Mouse (Mus musculus): Measurements from ENCODE around the gene Ctnna2. TPM values are rescaled to one million over a fixed set of nuclear protein-coding genes. Genes with fewer than 3 reads are reported as not detected.

Ctnna2 gene
- polyA plus RNA-seq, 1 experiment from 2014 or later, result 1.2 TPM

GRCm38 (mm10) chr6:77013194-77013593 lies 966.3 kb downstream of the Ctnna2 start:
- WGBS, result 74% methylated on average over 2 of the region's 2 CpGs
- Histone ChIP-seq H3K27ac (ENCODE audit: low read length) (no peak overlapping the region), H3K9ac (ENCODE audit: low read length) (no peak overlapping the region), H3K27me3 (ENCODE audit: control insufficient read depth, insufficient read depth, low read length) (no peaks in the 10 kb centered on the region), H3K4me3 (ENCODE audit: low read length) (no peak overlapping the region), H3K4me1 (ENCODE audit: control insufficient read depth, insufficient read depth, low read length) (no peaks in the 10 kb centered on the region), H3K4me2 (ENCODE audit: low read depth, low read length) (no peak overlapping the region), H3K36me3 (ENCODE audit: control insufficient read depth, insufficient read depth) (no peaks in the 10 kb centered on the region), H3K9me3 (replicated peaks; ENCODE audit: control insufficient read depth, low read length) (no peaks in the 10 kb centered on the region)
- no peak for ATAC-seq (replicated peaks; ENCODE audit: extremely low read depth, insufficient read depth, low FRiP score)

- no peak overlapping the region for H3K9ac ChIP-seq (ENCODE audit: low read length)
- H3K4me2 ChIP-seq (ENCODE audit: low read depth, low read length), result no peak overlapping the region
- no peaks in the 10 kb centered on the region for H3K27me3 ChIP-seq (ENCODE audit: control insufficient read depth, insufficient read depth, low read length)
- ATAC-seq (replicated peaks; ENCODE audit: extremely low read depth, insufficient read depth, low FRiP score), result no peak
- H3K9me3 ChIP-seq (replicated peaks; ENCODE audit: control insufficient read depth, low read length), result no peaks in the 10 kb centered on the region
- WGBS, result 83% methylated on average over 1 of the region's 1 CpGs
- no peak overlapping the region for H3K27ac ChIP-seq (ENCODE audit: low read length)
- no peak overlapping the region for H3K4me3 ChIP-seq (ENCODE audit: low read length)
- no peaks in the 10 kb centered on the region for H3K4me1 ChIP-seq (ENCODE audit: control insufficient read depth, insufficient read depth, low read length)
- H3K36me3 ChIP-seq (ENCODE audit: control insufficient read depth, insufficient read depth), result no peaks in the 10 kb centered on the region
Observed at GRCm38 (mm10) chr6:77011001-77011400, 968.5 kb downstream of the Ctnna2 start.

- 67% methylated on average over 3 of the region's 3 CpGs for WGBS
- H3K4me1 ChIP-seq (ENCODE audit: control insufficient read depth, insufficient read depth, low read length), result no peaks in the 10 kb centered on the region
- H3K36me3 ChIP-seq (ENCODE audit: control insufficient read depth, insufficient read depth), result no peaks in the 10 kb centered on the region
- no peak for ATAC-seq (replicated peaks; ENCODE audit: extremely low read depth, insufficient read depth, low FRiP score)
- H3K4me2 ChIP-seq (ENCODE audit: low read depth, low read length), result no peak overlapping the region
- H3K27ac ChIP-seq (ENCODE audit: low read length), result no peak overlapping the region
- H3K9me3 ChIP-seq (replicated peaks; ENCODE audit: control insufficient read depth, low read length), result no peaks in the 10 kb centered on the region
- H3K9ac ChIP-seq (ENCODE audit: low read length), result no peak overlapping the region
- no peak overlapping the region for H3K4me3 ChIP-seq (ENCODE audit: low read length)
- no peaks in the 10 kb centered on the region for H3K27me3 ChIP-seq (ENCODE audit: control insufficient read depth, insufficient read depth, low read length)
Observed at GRCm38 (mm10) chr6:76992128-76992527, 987.4 kb downstream of the Ctnna2 start.

GRCm38 (mm10) chr6:76984773-76985172 lies 994.7 kb downstream of the Ctnna2 start:
- Histone ChIP-seq H3K27me3 (ENCODE audit: control insufficient read depth, insufficient read depth, low read length) (no peaks in the 10 kb centered on the region), H3K9ac (ENCODE audit: low read length) (no peak overlapping the region), H3K4me3 (ENCODE audit: low read length) (no peak overlapping the region), H3K4me2 (ENCODE audit: low read depth, low read length) (no peak overlapping the region), H3K36me3 (ENCODE audit: control insufficient read depth, insufficient read depth) (no peaks in the 10 kb centered on the region), H3K27ac (ENCODE audit: low read length) (no peak overlapping the region), H3K9me3 (replicated peaks; ENCODE audit: control insufficient read depth, low read length) (no peaks in the 10 kb centered on the region), H3K4me1 (ENCODE audit: control insufficient read depth, insufficient read depth, low read length) (no peaks in the 10 kb centered on the region)
- ATAC-seq (replicated peaks; ENCODE audit: extremely low read depth, insufficient read depth, low FRiP score), result no peak
- WGBS, result 57% methylated on average over 4 of the region's 4 CpGs

GRCm38 (mm10) chr6:76981651-76982050 lies 997.8 kb downstream of the Ctnna2 start:
- WGBS, result 82% methylated on average over 1 of the region's 1 CpGs
- no peak overlapping the region for H3K4me3 ChIP-seq (ENCODE audit: low read length)
- H3K36me3 ChIP-seq (ENCODE audit: control insufficient read depth, insufficient read depth), result no peaks in the 10 kb centered on the region
- H3K4me1 ChIP-seq (ENCODE audit: control insufficient read depth, insufficient read depth, low read length), result no peaks in the 10 kb centered on the region
- H3K9ac ChIP-seq (ENCODE audit: low read length), result no peak overlapping the region
- no peaks in the 10 kb centered on the region for H3K9me3 ChIP-seq (replicated peaks; ENCODE audit: control insufficient read depth, low read length)
- H3K27me3 ChIP-seq (ENCODE audit: control insufficient read depth, insufficient read depth, low read length), result no peaks in the 10 kb centered on the region
- no peak overlapping the region for H3K27ac ChIP-seq (ENCODE audit: low read length)
- no peak for ATAC-seq (replicated peaks; ENCODE audit: extremely low read depth, insufficient read depth, low FRiP score)
- H3K4me2 ChIP-seq (ENCODE audit: low read depth, low read length), result no peak overlapping the region

GRCm38 (mm10) chr6:76979247-76979850 lies 1000.1 kb downstream of the Ctnna2 start:
- Histone ChIP-seq H3K27me3 (ENCODE audit: control insufficient read depth, insufficient read depth, low read length) (no peaks in the 10 kb centered on the region), H3K36me3 (ENCODE audit: control insufficient read depth, insufficient read depth) (no peaks in the 10 kb centered on the region)
- 60% methylated on average over 5 of the region's 5 CpGs for WGBS

GRCm38 (mm10) chr6:76977817-76978216 lies 1001.7 kb downstream of the Ctnna2 start:
- H3K4me1 ChIP-seq (ENCODE audit: control insufficient read depth, insufficient read depth, low read length), result no peaks in the 10 kb centered on the region
- H3K4me2 ChIP-seq (ENCODE audit: low read depth, low read length), result no peak overlapping the region
- H3K27me3 ChIP-seq (ENCODE audit: control insufficient read depth, insufficient read depth, low read length), result no peaks in the 10 kb centered on the region
- no peaks in the 10 kb centered on the region for H3K36me3 ChIP-seq (ENCODE audit: control insufficient read depth, insufficient read depth)
- ATAC-seq (replicated peaks; ENCODE audit: extremely low read depth, insufficient read depth, low FRiP score), result no peak
- H3K4me3 ChIP-seq (ENCODE audit: low read length), result no peak overlapping the region
- no peak overlapping the region for H3K9ac ChIP-seq (ENCODE audit: low read length)
- WGBS, result 6% methylated on average over 3 of the region's 3 CpGs
- no peak overlapping the region for H3K27ac ChIP-seq (ENCODE audit: low read length)
- H3K9me3 ChIP-seq (replicated peaks; ENCODE audit: control insufficient read depth, low read length), result no peaks in the 10 kb centered on the region

More at GRCm38 (mm10) chr6:76979247-76979850, 1000.1 kb downstream of the Ctnna2 start:
- Histone ChIP-seq H3K9ac (ENCODE audit: low read length) (no peak overlapping the region), H3K4me1 (ENCODE audit: control insufficient read depth, insufficient read depth, low read length) (no peaks in the 10 kb centered on the region), H3K4me3 (ENCODE audit: low read length) (no peak overlapping the region), H3K4me2 (ENCODE audit: low read depth, low read length) (no peak overlapping the region), H3K27ac (ENCODE audit: low read length) (no peak overlapping the region), H3K9me3 (replicated peaks; ENCODE audit: control insufficient read depth, low read length) (no peaks in the 10 kb centered on the region)
- no peak for ATAC-seq (replicated peaks; ENCODE audit: extremely low read depth, insufficient read depth, low FRiP score)

- no peak overlapping the region for H3K4me3 ChIP-seq (ENCODE audit: low read length)
- H3K9me3 ChIP-seq (replicated peaks; ENCODE audit: control insufficient read depth, low read length), result no peaks in the 10 kb centered on the region
- H3K4me2 ChIP-seq (ENCODE audit: low read depth, low read length), result no peak overlapping the region
- H3K36me3 ChIP-seq (ENCODE audit: control insufficient read depth, insufficient read depth), result no peaks in the 10 kb centered on the region
- H3K4me1 ChIP-seq (ENCODE audit: control insufficient read depth, insufficient read depth, low read length), result no peaks in the 10 kb centered on the region
- no peak overlapping the region for H3K9ac ChIP-seq (ENCODE audit: low read length)
- H3K27me3 ChIP-seq (ENCODE audit: control insufficient read depth, insufficient read depth, low read length), result no peaks in the 10 kb centered on the region
- ATAC-seq (replicated peaks; ENCODE audit: extremely low read depth, insufficient read depth, low FRiP score), result no peak
- no peak overlapping the region for H3K27ac ChIP-seq (ENCODE audit: low read length)
- WGBS, result 50% methylated on average over 1 of the region's 1 CpGs
Observed at GRCm38 (mm10) chr6:76974297-76974696, 1005.2 kb downstream of the Ctnna2 start.

- Histone ChIP-seq H3K36me3 (ENCODE audit: control insufficient read depth, insufficient read depth) (no peaks in the 10 kb centered on the region), H3K4me3 (ENCODE audit: low read length) (no peak overlapping the region), H3K4me2 (ENCODE audit: low read depth, low read length) (no peak overlapping the region), H3K4me1 (ENCODE audit: control insufficient read depth, insufficient read depth, low read length) (no peaks in the 10 kb centered on the region), H3K27me3 (ENCODE audit: control insufficient read depth, insufficient read depth, low read length) (no peaks in the 10 kb centered on the region), H3K9me3 (replicated peaks; ENCODE audit: control insufficient read depth, low read length) (no peaks in the 10 kb centered on the region), H3K27ac (ENCODE audit: low read length) (no peak overlapping the region), H3K9ac (ENCODE audit: low read length) (no peak overlapping the region)
- 79% methylated on average over 5 of the region's 5 CpGs for WGBS
- ATAC-seq (replicated peaks; ENCODE audit: extremely low read depth, insufficient read depth, low FRiP score), result no peak
Observed at GRCm38 (mm10) chr6:76964998-76965432, 1014.5 kb downstream of the Ctnna2 start.

Data from heart, embryonic 16.5 days (tissue).